Mouse (Mus musculus) heart, postnatal 0 days (tissue): ENCODE measurements around the gene Bri3.

Experiments
- CTCF ChIP-seq: IDR thresholded peaks from 2 replicates; pipeline ENCODE4 v1.5.1; 2016; ENCODE audit warnings: antibody characterized with exemption, control low read depth, low read depth
- EP300 ChIP-seq: IDR thresholded peaks from 2 replicates; pipeline ENCODE4 v1.6.1; 2016; ENCODE audit warnings: antibody characterized with exemption, low read depth

DNA sequence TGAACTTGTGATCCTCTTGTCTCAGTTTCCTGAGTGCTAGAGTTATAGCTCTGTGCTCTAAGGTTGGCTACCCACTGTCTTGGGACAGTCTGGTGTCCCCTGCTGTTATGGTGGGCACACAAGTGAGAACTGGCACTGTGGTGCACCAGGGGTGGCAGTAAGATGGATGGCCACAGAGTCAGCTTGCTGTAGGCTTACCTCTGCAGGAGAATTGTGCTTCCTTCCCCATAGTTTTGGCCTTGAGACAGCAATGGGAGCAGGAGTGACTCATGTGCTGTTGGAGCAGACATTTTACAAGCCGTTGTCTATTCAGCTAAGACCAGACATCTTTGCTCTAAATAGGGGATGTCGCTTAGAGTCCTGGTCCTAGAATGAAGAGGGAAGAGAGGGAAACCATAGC lies 149.9 kb downstream of the Bri3 start:
- TF ChIP-seq CTCF (no peak), EP300 (no peak)
